Comparison of ENCODE assay signal across 18 mouse cellular contexts in the genomic region with DNA sequence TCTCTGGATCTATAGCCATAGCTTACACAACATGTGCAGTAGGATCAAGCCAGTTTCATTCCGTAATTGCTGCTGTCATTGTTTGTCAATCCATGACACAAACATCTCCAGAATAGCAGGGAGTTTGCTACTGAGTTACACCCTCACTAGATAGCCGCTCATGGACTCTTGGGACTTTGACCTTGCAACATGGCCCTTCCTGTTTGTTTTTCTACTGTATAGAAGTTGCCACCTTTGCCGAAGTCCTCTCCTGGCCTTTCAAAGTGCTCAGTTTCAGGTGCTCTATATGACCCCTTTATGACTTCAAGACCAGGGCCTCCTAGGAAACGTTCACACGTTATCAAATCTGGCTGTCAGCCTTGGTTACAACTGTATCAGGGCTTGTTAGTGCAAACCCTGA.
"Had no signal": no experiment of that assay in that cellular context is flagged by ENCODE, and none has a peak within 500 bp of the region (broad histone marks: within the 10 kb centered on the region; RNA-seq: fewer than 3 reads in every experiment).

No protein-coding gene starts in this region.

- H3K4me1 ChIP-seq: midbrain, embryonic 10.5 days; neural tube, embryonic 13.5 days; neural tube, embryonic 15.5 days had no signal

- DNase-seq: lung, adult 18-20 months; lung, embryonic 14.5 days; lung, postnatal 10 days; lung, postnatal 4 days; midbrain, embryonic 14.5 days; retina, postnatal 1 day; right cerebral cortex, adult 18-20 months; right cerebral cortex, postnatal 25 days; right cerebral cortex, postnatal 4 days; spleen, adult 18-20 months; thymus, adult 18-20 months; thymus, postnatal 14 days; thymus, postnatal 36 days had no signal

- H3K27me3 ChIP-seq: neural tube, embryonic 13.5 days; neural tube, embryonic 15.5 days had no signal

- H3K9me3 ChIP-seq: midbrain, embryonic 10.5 days; neural tube, embryonic 13.5 days; neural tube, embryonic 15.5 days had no signal

- H3K27ac ChIP-seq: midbrain, embryonic 10.5 days; neural tube, embryonic 13.5 days; neural tube, embryonic 15.5 days had no signal

- H3K4me3 ChIP-seq: midbrain, embryonic 10.5 days; myocyte; neural tube, embryonic 13.5 days; neural tube, embryonic 15.5 days had no signal

- H3K9ac ChIP-seq: lung, embryonic 14.5 days; neural tube, embryonic 13.5 days; neural tube, embryonic 15.5 days had no signal

- H3K36me3 ChIP-seq: midbrain, embryonic 10.5 days; neural tube, embryonic 13.5 days; neural tube, embryonic 15.5 days had no signal

- ATAC-seq: midbrain, embryonic 16.5 days had no signal

- H3K4me2 ChIP-seq: lung, embryonic 14.5 days; neural tube, embryonic 13.5 days; neural tube, embryonic 15.5 days had no signal
